Mouse (Mus musculus) testis, adult 2 months (tissue): ENCODE data around the gene Tex22.

Experiments used
- CTCF ChIP-seq: fragments of 200-500 bp; IDR thresholded peaks from 2 replicates; pipeline ENCODE4 v1.5.1; 2012; ENCODE audit warnings: low read depth, mild to moderate bottlenecking, inconsistent platforms, low read length, moderate library complexity; ENCODE audit not compliant: control insufficient read depth, insufficient read depth, insufficient replicate concordance
- POLR2A ChIP-seq: fragments of 200-500 bp; IDR thresholded peaks from 2 replicates; pipeline ENCODE4 v1.6.1; 2012; ENCODE audit warnings: low read depth, mild to moderate bottlenecking, inconsistent platforms, low read length, moderate library complexity; ENCODE audit not compliant: control insufficient read depth

- TF ChIP-seq CTCF (no peak), POLR2A (no peak)
These were observed 29.2 kb upstream of the Tex22 start for GRCm38 (mm10) chr12:113044916-113045677.
